Mouse (Mus musculus) liver, postnatal 0 days (tissue): ENCODE results near the gene Map2k5.

Source experiments
- CTCF ChIP-seq: sonication (generic); IDR thresholded peaks from 2 replicates; pipeline ENCODE4 v1.5.1; 2016; ENCODE audit warnings: antibody characterized with exemption, low read depth
- EP300 ChIP-seq: IDR thresholded peaks from 2 replicates; pipeline ENCODE4 v1.6.1; 2016; ENCODE audit warnings: antibody characterized with exemption, low read depth, mild to moderate bottlenecking

DNA sequence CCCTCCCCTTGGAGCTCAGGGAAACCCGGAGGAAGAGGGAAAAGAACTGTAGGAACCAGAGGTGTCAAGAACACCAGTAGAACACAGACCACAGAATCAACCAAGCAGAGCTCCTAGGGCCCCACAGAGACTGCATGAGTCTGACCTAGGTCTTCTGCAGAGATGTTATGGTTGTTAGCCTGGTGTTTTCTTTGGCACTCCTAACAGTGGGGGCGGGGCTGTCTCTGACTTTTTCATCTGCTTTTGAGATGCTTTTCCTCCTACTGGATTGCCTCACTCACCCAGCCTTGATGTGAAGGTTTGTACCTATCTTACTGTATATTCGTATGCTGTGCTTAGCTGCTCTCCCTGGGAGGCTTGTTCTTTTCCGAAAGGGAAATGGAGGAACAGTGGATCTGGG, 23.5 kb downstream of the Map2k5 start:
- TF ChIP-seq EP300 (no peak), CTCF (no peak)
